Mouse (Mus musculus): Measurements from ENCODE around the gene Fancc.

Gene Fancc

DNA sequence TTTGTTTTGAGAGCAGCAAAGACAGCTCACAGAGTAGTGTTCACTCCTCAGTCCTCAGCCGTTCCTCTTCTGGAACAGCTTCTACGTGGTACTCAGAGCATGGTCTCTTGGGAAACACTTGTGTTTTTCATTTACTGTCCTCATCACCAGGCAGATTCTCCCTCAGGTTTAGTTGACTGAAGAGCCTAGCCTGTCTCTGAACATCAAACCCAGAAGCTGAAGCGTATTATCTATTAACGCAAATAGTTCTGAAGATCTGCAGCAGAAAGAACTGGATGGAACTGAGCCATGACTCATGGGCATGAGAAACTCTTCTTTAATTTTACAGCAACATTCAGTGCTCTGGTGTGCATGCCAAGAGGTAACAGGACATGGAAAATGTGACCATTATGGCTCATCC is 147.0 kb downstream of the Fancc start:
- no peak for DNase-seq (ENCODE audit: low spot score)

DNA sequence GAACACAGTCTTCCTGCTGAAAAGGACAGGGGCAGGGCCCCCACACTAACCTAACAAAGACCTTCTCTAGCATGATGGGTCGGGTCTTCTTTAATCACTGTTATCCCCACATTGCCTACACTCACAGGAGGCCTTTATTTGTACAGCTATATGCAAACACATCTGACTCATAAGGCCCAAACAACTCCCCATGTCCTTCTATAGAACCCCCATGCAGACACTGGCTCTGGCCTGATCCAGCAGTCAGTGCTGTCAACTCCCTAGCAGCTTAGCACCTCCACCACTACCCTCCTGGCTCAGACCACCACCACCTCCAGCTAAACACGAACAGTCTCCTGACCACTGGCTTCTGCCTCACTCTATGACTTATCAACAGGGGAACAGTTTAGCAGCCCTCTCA is 149.4 kb downstream of the Fancc start:
- no peak for DNase-seq (ENCODE audit: low spot score)

DNA sequence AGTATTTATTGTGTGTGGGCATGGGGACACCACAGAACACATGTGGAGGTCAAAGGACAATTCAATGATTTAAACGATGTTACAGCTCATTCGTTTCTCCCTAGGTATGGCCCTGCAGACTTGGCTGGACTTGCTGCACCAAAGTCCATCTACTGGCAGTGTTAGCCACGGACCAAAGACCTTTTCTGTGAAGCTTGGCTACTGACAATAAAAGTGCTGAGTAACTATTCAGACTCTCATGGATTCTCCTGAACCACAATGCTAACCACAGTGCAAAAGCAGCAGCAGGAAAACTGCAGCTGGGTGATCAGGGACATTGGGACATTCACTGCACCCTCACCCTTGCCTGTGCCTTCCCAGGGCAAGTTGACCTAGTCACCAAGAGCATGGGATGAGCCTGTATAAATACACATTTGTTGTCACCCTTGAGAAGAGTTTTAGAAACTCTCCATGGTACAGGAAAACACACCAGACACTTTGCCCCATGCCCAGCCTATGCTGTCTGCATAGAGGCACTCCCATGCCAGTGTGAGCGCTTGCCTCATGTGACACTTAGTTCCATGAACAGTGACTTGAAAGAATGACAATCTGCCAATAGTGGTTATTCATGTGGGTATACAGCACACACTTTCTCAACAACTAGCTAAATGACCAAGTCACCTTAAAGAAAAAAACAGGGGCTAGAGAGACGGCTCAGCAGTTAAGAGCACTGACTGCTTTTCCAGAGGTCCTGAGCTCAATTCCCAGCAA is 151.4 kb downstream of the Fancc start:
- no peak for DNase-seq (ENCODE audit: low spot score)

DNA sequence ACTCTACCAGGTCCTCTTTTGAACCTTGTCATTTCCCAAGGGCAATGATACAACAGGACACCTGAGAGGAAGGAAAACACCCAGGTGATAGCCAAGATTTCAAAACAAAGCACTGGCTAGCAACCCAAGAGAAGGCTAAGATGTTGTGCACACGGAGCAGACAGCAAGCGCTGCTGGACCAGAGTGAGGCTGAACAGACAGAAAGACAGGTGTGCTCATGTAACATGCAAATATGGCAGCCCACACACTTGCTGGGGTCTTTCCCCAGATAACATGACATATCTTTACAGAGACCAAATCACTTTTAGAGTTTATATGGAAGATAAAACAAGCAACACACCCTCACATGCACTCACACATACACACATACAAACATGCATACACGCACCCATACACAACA is 152.6 kb downstream of the Fancc start:
- DNase-seq (ENCODE audit: low spot score), result no peak

DNA sequence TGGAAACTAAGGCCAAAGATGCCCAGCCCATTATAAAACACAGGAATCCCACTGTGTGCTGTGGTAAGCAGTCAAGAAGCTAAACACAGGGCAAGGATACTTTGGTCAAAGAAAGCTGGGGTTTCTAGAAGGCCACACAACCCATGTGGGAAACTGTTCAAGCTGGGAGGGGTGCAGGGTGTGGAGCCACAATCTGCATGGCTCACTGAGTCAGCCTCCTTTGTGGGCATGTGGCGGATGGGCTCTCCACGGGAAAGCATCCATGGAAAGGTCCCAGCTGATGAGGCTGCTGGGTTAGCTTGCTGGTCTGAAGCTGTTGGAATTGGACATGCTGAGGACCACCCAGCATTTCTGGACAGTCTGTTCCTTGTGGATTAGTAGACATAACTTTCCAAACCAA is 154.3 kb downstream of the Fancc start:
- no peak for DNase-seq (ENCODE audit: low spot score)

DNA sequence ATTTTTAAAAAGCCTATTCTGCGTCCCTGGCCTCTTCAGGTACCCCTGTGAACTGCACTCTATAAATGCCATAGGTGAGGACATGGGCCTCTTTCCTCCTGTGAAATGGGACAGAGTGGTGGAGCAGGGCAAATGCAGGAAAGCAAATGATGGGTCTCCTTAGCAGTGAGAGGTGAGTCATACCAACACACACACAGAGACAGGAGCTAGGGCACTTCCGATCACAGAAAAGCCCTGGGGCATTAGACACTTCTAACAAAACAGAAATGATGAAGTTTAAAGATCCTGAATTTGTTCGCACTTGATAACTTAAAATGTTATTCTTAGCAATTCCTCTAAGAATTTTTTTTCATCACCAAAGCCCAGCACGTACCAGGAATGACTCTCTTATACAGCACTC is 157.1 kb downstream of the Fancc start:
- DNase-seq (ENCODE audit: low spot score), result no peak

DNA sequence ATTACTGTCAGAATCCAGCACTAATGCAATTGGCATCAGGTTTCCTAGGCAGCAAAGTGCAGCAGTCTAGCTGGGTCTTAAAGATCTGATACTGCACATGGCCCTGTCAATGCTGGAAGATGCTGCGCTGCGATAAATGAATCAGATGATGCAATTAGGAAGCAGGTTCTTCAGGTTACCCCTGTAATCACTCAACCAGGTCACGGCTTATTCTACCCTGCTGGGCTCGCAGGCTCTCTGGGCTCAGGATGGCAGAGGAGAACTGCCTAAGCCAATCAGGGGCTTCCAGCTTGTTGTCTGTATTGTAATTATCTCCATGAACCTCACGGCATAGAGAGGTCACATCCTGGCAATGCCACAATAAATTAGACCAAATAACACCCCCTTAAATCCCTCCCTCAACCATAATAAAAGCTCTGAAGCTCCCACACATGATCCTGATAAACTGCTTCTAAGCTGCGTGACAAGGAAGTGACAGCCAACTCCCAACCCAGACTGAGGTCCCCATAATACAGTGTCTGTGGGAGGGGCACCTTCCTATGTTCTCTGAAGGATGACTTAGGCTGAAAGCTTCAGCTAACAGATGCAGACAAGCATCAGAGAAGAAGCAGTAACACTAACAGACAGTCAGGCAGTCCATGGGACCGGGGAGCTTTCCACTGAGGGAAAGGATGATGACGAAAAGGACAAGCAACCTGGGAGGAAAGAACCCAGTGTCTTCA is 159.7 kb downstream of the Fancc start:
- no peak for DNase-seq (ENCODE audit: low spot score)

DNA sequence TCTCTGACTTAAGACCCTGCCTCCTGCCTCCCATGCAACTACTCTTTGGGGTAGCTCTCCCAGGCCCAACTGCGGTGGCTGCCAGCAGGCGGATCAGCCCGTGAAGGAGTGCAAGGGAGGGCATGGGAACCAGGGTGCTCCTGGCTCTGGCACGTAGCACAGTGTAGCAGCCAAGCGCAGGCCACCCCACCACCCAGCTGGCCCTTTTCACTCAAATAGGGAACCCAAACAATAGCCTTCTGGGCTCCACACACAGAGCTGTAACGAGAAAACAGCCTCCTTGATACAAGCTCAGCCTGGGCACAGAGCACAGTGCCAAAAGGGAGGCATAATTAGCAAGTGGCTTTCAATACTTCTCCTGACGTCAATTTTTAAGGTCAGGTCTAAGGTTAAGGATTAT is 160.7 kb downstream of the Fancc start:
- no peak for DNase-seq (ENCODE audit: low spot score)

DNA sequence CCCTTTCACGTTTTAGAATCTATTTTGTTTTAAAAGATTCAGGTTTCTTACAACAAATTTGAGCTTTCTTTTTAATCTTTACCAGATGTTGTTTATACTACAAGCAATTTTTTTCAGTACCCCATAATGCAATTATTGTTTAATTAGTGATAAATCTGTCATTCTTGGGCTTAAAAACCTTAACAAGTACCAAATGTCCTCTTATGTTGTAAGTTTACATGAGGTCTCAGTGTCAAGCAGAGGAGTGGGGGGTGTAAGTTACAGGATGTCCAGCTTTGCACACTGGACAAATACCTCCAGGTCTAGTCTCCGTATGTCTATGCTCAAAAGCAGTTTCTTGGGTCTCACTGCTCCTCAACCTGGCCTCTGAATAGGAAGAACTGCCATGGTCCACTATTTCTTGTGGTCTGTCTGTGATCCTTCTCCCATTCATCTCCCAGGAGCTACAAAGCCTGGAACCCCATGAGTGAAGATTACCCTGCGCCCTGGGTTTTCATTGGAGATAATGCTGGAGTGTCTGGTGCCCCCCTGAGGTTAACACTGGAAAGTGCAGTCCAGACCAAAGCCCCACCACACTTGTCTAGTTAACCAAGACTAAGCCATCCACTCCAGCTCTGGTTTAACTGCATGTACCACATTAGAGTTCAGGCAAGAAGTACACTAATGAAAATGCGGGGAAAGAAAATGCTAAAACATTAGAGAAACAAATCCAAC is 161.5 kb downstream of the Fancc start:
- no peak for DNase-seq (ENCODE audit: low spot score)

DNA sequence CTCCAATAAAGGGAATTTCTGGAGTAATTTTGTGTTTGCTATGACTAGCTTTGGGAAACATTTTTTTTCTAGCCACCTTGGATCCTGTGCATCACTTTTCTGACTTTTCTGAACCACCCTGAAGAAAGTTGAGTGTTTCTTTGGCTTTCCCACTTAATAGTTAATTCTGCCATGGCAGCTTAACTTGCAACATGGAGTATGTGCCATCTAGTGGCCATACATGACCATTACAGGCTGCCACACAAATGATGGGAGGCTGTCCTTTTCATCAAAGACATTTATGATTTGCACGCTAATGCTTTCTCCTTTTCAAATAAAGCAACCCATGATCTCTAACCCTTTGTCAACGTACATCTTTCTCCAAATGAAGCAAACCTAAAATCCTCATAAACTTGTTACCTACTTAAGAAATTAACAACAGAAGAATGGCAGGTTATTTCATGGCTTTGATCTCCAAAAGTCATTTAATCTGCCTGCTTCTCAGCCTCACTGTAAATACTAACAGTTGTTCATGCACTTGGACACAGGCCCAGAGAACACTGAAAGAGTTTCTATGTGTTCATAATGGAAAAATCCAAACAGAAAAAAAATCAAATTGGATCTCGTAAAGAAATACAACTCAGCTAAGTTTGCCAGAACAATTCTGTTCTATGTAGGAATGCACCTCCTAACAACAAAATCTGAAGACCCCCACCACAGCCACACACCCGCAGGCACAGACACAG is 164.3 kb downstream of the Fancc start:
- no peak for DNase-seq (ENCODE audit: low spot score)

DNA sequence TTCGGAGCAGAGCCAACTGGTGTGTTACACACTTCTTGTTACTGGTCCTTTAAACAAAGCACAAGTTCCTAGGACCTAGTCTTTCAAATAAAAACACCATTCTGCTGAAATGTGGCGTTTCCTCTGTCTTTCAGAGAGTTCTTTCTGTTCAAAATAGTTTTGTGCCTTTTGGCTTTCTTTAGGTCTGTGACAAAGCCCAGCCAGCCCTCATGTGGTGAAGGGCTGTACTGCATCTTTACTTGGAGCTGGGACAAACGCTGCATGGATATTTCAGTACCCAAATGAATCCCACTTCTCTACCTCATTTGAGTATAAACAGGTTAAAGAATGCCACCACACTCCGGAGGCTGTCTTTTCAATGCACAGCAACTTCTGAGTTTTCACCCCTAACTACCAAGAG is 165.7 kb downstream of the Fancc start:
- peak; percentile 63 for DNase-seq (ENCODE audit: low spot score)

DNA sequence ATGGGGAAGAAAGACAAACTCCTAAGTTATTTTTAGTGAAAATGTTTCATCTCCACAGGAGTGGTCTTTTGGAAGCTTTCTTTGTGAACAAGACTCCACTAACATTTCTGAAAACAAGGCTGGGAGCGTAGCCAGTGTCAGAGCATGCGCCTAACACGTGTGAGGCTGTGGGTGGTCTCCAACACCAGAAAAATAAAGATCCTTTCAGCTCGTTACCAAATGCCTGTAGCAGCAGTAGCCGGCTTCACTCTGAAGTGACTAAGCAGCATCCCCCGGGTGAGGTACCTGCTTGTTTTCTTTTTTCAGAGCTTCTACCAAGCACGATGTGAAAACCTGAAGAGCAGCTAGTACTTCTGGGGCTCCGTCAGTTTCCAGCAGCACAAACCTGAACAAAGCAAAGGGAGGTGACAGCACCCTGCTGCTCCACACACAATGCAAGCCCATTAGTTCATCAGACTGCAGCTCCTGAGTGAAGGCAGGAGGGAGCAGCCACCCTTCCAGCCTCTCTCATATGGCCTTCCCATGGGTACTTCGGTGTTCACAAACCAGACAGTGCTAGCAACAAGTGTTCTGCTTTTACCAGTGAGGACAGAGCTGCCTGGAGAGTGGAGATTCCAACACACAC is 166.7 kb downstream of the Fancc start:
- DNase-seq (ENCODE audit: low spot score), result no peak

DNA sequence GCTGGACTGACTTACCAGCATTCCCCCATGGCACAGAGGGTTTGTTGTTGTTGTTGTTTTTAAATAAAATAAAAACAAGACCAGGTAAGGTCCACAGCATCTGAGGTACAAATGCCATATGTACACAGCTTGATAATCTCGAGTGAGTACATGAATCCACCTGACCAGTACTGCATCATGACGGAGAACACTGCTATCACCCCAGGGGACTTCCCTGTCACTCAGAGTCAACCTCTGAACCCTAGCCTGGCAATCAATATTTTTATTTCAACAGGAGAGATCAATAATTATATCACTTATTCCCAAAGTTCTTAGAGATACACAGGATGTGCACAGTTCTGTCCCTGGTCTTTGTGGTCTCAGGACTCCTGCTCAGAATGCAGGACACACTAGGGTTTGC is 171.1 kb downstream of the Fancc start:
- no peak for DNase-seq (ENCODE audit: low spot score)

DNA sequence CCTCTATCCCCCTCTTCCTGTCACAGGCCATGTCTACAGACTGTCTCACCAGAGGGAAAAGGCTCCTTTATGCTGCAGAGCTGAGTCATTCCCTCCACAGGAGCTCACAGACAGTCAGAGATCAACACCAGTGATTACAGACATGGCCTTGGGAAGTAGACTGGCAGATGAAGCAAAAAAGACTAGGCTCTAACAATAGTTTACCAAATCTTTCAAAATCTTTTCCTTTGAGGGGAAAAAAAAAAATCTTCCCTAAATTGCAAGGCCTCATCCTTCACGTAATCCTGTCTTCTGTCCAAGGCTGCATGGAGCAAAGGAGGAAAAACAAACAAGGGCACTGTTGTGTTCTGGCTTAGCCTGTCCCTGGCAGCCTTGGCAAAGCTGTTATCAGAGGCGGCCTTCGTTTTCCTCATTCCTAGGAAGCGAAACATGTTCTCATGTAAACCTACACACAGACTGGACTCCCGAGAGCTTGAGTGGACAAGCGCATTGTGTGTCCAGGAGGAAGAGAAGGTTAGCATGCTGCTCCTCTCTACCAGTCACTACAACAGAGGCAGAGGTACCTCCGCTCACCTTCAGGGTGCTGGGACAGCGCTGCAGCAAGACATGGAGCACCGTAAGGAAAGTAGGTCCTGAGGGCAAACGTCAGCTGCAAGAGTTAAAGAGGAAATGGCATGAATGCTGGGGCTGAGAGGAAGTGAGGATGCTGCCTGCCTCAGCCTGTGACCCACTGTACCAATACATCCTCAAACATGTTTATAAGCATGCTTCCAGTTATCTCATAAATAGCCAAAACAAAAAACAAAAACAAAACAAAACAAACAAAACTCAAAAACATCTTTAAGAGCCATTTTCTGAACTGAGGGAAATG is 171.9 kb downstream of the Fancc start:
- DNase-seq (ENCODE audit: low spot score), result no peak

DNA sequence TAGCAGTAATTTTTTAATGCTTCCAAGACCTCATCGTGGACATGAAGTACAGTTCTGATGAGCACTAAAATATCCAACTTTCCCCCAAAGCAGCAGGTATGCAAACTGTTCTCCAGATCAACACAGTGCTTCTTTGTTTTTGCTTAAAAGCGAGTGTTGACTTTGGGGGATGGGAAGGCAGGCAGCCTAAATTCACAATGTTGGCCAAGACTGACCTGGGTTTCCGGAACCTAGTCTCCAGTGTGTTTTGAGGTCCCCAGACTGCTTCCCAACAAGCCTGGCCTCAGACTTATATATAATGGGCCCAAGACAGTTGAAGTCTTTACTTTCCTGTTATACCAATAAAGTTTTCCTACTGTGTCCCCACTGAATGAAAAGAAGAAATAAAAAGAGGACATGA is 172.8 kb downstream of the Fancc start:
- no peak for DNase-seq (ENCODE audit: low spot score)

DNA sequence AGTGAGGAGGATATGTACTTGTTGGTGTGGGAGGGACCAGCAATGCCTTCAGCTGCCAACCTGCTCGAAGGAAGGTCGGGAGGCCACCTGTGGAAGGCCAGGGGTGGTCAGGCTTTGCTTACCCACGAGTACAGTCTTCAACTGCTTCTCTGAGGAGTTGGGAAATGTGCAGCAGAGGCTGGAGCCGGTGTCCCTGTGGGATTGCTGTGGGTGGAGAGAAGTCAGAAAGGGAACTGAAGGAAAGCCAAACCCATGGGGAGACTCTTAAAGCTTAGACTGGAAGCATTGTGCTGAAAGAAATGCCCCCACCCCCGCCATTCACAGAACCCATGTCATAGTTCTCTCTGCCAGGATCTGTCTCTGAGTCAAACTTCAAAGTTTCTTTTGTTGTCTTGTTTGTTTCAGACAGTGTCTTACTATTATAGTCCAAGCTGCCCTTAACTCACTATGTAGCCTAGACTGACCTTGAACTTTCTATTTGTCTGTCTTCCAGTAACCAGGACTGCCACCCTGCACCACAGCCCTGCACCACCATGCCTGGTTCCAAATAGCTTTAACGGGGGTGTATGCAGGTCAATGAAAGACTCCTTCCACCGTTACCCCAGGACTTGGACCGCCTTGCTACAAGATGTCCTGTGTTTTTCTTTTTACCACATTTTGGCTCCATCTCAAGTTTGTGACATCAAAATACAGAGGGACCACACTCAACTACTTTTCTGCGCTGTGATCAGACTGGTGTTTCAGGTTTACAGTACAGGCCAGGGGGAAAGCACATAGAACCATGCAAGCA is 173.6 kb downstream of the Fancc start:
- DNase-seq (ENCODE audit: low spot score), result no peak

DNA sequence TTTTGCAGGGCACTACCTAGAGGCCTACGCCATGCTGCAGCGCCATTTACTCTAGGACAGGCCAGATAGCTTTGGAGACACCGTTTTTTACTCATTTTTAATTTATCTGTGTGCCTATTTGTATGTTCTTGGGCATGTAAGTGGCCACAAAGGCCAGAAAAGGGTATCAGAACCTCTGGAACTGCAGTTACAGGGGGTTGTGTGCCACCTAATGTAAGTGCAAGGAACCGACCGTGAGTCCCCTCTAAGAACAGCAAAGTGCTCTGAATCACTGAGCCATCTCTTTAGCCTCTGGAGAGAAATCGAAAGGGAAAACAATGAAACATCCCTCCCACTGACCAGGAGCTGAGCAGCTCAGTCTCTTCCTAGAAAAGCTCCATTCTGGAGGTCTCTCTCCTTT is 174.3 kb downstream of the Fancc start:
- no peak for DNase-seq (ENCODE audit: low spot score)

DNA sequence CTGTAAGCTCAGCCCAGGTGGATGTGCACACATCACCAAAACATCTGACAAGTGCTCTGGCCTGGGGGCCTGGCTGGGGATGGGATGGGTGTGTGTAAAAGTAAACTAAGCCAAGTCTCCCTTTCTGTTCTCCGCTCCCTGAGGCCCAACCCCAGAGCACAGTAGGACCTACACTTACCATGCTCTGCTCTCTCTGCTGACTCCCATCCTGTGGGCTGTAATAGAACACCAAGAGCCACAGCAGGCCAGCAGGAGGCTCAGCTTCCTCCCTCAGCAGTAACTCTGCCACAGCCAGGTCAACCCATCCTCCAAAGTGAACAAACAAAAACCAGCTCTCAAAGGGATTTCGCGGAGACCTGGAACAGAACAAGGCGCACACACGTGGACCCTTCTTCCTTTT is 175.4 kb downstream of the Fancc start:
- no peak for DNase-seq (ENCODE audit: low spot score)

DNA sequence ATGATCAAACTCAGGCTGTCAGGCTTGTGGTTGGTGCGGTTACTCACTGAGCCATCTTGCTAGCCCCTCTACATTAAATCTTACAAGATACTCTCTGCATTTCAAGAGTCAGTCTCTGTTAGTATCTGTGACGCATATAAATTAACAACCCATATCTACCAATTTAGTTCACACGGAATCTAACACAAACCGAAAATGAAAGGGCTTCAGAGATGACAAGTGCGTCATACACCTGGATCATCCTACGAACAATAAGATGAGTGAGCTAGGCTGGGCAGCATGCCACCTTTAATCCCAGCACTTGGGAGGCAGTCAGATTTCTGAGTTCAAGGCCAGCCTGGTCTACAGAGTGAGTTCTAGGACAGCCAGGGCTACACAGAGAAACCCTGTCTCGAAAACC is 177.3 kb downstream of the Fancc start:
- DNase-seq (ENCODE audit: low spot score), result no peak

DNA sequence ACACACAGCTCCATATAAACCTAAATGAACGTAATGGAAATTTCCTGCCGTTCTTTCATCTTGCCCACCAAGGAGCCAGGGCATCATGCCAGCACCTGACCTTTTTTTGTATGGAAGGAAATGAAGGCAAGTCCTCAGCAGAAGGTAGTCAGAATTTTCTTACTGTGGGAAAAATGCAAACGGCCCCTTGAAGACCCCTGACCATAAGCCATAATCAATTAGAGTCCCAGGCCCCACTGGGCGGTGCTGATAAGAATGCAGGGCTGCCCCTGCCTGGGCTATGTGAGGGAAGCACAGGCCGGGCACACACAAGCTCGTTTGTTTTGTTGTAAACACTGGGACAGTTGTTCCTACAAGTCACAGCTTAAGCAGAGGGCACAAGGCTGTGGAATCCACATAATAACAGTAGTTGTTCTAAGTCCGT is 179.4 kb downstream of the Fancc start:
- DNase-seq (ENCODE audit: low spot score), result no peak
